Mouse (Mus musculus) midbrain, postnatal 0 days (tissue): ENCODE data around the gene Lrrc4b. TPM values are rescaled to one million over a fixed set of nuclear protein-coding genes. Genes with fewer than 3 reads are reported as not detected.

Source experiments
- ATAC-seq: fragments of 200-750 bp; cut with Nextera tagmentation; 2 replicates; pipeline ENCODE4 v1.8.0; 2017; ENCODE audit warnings: moderate number of reproducible peaks, mild to moderate bottlenecking, moderate TSS enrichment, moderate library complexity; ENCODE audit not compliant: low FRiP score
- DNase-seq: peaks from one replicate; pipeline ENCODE4 v3.0.0-alpha.2; 2015; ENCODE audit warnings: low spot score
- H3K27ac ChIP-seq: fragments of 300-500 bp; sonication (generic); 2 replicates; pipeline ENCODE4 v1.5.1; 2014; ENCODE audit warnings: low read depth, mild to moderate bottlenecking, low read length, mixed read lengths
- H3K27me3 ChIP-seq: fragments of 300-500 bp; sonication (generic); 2 replicates; pipeline ENCODE4 v1.6.1; 2014; ENCODE audit warnings: low read length, control low read depth, mixed read lengths; ENCODE audit not compliant: insufficient read depth
- H3K36me3 ChIP-seq: fragments of 300-500 bp; sonication (generic); 2 replicates; pipeline ENCODE4 v1.6.1; 2014; ENCODE audit warnings: low read length, control low read depth, mixed read lengths; ENCODE audit not compliant: insufficient read depth
- H3K4me1 ChIP-seq: fragments of 300-500 bp; sonication (generic); 2 replicates; pipeline ENCODE4 v1.6.1; 2014; ENCODE audit warnings: mild to moderate bottlenecking, control low read depth, antibody characterized with exemption, low read length, mixed read lengths; ENCODE audit not compliant: insufficient read depth
- H3K4me2 ChIP-seq: fragments of 300-500 bp; sonication (generic); 2 replicates; pipeline ENCODE4 v1.6.1; 2014; ENCODE audit warnings: low read depth, mild to moderate bottlenecking, low read length, mixed read lengths; ENCODE audit not compliant: poor library complexity, severe bottlenecking
- H3K4me3 ChIP-seq: fragments of 300-500 bp; sonication (generic); 2 replicates; pipeline ENCODE4 v1.5.1; 2014; ENCODE audit warnings: low read depth, mild to moderate bottlenecking, low read length, moderate library complexity
- H3K9ac ChIP-seq: fragments of 300-500 bp; sonication (generic); replicated peaks from 2 replicates; pipeline ENCODE4 v1.6.1; 2014; ENCODE audit warnings: mild to moderate bottlenecking, low read length, moderate library complexity, mixed read lengths; ENCODE audit not compliant: poor library complexity, severe bottlenecking
- H3K9me3 ChIP-seq: fragments of 300-500 bp; sonication (generic); 2 replicates; pipeline ENCODE4 v1.6.1; 2016; ENCODE audit warnings: low read length, control low read depth
- CTCF ChIP-seq: IDR thresholded peaks from 2 replicates; pipeline ENCODE4 v1.5.1; 2016; ENCODE audit warnings: antibody characterized with exemption, mild to moderate bottlenecking
- WGBS: fragments of 180-500 bp; shearing (Covaris S2); extraction: QIAGEN DNeasy Blood & Tissue Kit; methylation state at CpG from one replicate; pipeline ENCODE4 v1.1.7; 2014; 5-methylcytosine and 5-hydroxymethylcytosine counted together
- polyA plus RNA-seq: library from polyadenylated mRNA; unstranded; fragments of >200 nt; fragmentation: Nextera tagmentation; extraction: Ambion mirVana; gene quantifications from 2 replicates; pipeline ENCODE4 v1.2.1, GENCODE M21; 2015
- total RNA-seq: library from RNA; depleted of rRNA; stranded (reverse); fragments of >200 nt; gene quantifications from 2 replicates; pipeline ENCODE4 v1.2.3, GENCODE M21; 2014

Gene Lrrc4b
- total and polyA plus RNA-seq, 2 experiments from 2014 or later = 26.9 to 657 TPM

DNA sequence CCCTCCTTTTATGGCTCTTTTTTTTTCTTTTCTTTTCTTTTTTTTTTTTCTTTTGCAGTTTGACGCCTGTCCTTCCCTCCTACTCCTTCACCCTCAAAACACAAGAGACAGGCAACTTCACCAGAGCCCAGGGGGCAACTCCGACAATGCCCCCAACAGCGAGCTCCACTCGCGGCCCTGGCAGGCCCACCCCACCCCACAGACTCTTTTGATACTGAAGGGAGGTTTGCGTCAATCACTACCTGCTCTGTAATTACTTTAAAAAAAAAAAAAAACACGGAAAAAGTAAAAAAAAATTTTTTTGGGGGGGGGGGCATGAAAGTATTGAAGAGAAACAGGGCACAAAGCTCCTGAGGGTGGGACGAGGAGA is 34.2 kb downstream of the Lrrc4b start:
- DNase-seq (no peak), ATAC-seq (no peak)
- TF ChIP-seq CTCF = no peak
- no peak overlapping the region for H3K27ac ChIP-seq
- peaks cover 14% of the 10 kb centered on the region; the same call in 1 of the 2 replicates for H3K4me1 ChIP-seq
- H3K4me3 ChIP-seq = no peak overlapping the region
- H3K36me3 ChIP-seq = peaks cover 58% of the 10 kb centered on the region
- no peak overlapping the region for H3K9ac ChIP-seq
- no peaks in the 10 kb centered on the region for H3K9me3 ChIP-seq
- no peaks in the 10 kb centered on the region for H3K27me3 ChIP-seq
- WGBS = 40% methylated on average over 8 of the region's 8 CpGs
- no peak overlapping the region for H3K4me2 ChIP-seq

DNA sequence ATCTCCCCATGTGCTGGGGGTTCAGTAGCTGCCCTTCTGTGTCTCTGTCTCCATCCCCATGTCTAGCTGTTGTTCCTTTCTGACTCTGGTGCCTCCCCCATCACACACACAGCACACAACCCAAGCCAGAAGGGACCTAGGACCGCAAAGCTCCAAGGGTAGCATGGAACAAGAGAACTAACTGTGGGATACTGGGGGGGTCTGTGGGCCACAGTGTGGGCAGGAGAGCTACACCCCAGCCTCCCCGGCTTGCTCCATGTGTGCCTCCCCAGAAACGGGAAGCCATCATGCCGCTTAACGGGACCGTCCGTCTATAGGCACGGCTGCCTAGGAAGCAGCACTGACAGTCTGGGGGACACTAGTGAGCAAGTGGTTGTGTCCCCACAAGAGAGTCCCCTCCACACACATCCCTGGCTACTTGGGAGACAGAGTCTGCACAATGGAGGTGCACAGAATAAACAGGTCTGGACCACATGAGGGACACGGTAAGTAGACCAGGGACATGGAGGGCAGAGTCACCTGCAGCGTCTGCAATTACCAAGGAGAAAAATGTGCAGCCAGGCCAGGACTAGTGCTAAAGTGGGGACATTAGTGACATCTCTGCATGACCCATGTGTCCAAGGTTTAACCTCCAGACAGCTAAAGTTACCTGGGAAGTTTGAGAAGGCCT is 34.9 kb downstream of the Lrrc4b start:
- no peak for ATAC-seq
- WGBS = 81% methylated on average over 10 of the region's 10 CpGs
- H3K4me1 ChIP-seq = peaks cover 17% of the 10 kb centered on the region; the same call in 1 of the 2 replicates
- no peaks in the 10 kb centered on the region for H3K9me3 ChIP-seq
- H3K27me3 ChIP-seq = no peaks in the 10 kb centered on the region
- no peak overlapping the region for H3K4me2 ChIP-seq
- no peak for DNase-seq
- H3K4me3 ChIP-seq = no peak overlapping the region
- peaks cover 51% of the 10 kb centered on the region for H3K36me3 ChIP-seq
- H3K9ac ChIP-seq = peak overlapping the region; percentile 24; the same call in 1 of the 2 replicates
- no peak for TF ChIP-seq CTCF
- H3K27ac ChIP-seq = peak overlapping the region; percentile 87

DNA sequence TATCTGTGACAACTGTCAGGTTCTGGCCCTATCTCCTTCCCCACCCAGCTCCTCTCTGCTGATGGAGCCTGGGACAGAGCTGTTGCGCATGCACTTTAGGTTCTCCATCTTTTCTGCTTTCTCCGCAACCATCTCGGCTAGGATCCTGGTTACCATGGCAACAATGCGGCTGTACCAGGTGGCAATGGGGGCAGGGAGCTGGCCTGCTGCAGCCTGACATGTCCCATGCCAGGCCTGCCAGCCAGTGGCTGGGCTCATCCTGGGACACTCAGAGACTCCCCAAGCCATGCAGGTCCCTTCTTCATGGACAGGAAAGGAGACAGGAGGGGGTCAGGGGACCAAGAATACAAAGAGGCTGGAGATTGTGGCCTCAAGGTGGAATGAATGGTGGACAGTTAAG is 35.7 kb downstream of the Lrrc4b start:
- TF ChIP-seq CTCF = no peak
- ATAC-seq = no peak
- H3K4me2 ChIP-seq = no peak overlapping the region
- H3K9me3 ChIP-seq = no peaks in the 10 kb centered on the region
- peaks cover 45% of the 10 kb centered on the region for H3K36me3 ChIP-seq
- WGBS = 12% methylated on average over 4 of the region's 4 CpGs
- H3K9ac ChIP-seq = peak overlapping the region; percentile 36; the same call in 1 of the 2 replicates
- peak; percentile 93 for DNase-seq
- H3K4me3 ChIP-seq = no peak overlapping the region
- H3K4me1 ChIP-seq = peaks cover 25% of the 10 kb centered on the region
- H3K27ac ChIP-seq = peak overlapping the region; percentile 87
- no peaks in the 10 kb centered on the region for H3K27me3 ChIP-seq

DNA sequence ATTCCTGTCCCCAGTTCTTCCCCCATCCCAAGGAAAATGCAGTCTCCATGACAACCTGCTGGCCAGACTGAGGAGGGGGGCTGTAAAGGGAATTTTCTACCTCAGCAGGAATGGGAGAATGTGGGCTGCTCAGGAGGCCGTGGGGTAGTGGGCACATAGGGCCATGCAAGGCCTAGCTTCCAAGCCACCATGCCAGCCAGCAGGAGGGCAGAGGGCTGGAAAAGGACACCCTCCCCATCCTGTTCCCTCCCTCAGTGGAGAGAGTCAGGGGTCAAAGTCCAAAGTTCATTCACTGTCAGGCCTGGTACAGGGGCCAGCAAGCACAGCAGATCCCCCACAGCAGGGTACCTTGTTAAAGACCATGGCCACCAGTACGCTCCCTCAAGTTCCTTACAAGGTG is 36.3 kb downstream of the Lrrc4b start, which contains the start of gene Aspdh:
Gene Aspdh, plus strand, starts transcription at position 281 of the 400 bp plus-strand sequence.
- ATAC-seq (no peak), DNase-seq (no peak)
- Histone ChIP-seq H3K27me3 (no peaks in the 10 kb centered on the region), H3K9ac (peak within 1 kb of the TSS; percentile 36; the same call in 1 of the 2 replicates), H3K36me3 (peaks cover 40% of the 10 kb centered on the region), H3K4me1 (peaks cover 26% of the 10 kb centered on the region), H3K4me3 (no peak within 1 kb of the TSS), H3K9me3 (no peaks in the 10 kb centered on the region), H3K4me2 (no peak within 1 kb of the TSS), H3K27ac (peak within 1 kb of the TSS; percentile 91)
- 24% methylated on average over 2 of the region's 2 CpGs for WGBS
- TF ChIP-seq CTCF = no peak

DNA sequence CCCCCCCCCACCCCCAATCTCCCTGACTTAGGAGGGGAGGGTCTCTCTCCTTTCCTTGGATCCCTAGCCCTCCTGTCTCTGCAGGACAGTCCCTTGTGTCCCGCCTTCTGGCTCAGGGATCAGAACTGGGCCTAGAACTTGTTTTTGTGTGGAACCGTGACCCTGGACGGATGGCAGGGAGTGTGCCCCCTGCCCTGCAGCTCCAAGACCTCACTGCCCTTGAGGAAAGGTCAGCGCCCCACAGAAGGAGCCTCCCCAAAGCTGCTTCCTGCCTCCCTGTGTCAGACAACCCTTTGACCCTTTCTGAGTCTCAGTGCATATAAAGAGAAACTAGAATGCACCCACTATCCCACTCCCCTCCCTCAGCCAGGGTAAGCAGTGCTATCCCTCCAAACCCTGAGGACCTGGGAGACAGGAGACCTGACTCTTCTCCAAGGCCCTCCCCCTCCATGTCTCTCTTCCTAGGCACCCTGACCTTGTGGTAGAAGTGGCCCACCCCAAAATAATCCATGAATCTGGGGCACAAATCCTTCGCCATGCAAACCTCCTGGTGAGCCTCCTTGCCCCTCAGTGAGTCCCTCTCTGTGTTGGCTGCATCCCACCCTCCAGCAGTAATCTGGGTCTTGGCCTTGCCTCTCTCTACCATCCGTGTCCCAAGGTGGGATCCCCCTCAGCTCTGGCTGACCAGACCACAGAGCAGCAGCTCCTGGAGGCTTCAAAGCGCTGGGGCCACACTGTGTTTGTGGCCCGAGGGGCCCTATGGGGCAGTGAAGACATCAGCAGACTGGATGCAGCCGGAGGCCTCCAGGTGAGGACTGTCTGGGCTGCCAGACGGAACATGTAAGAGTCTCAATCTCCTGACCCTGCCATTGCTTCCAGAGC is 37.4 kb downstream of the Lrrc4b start:
- Histone ChIP-seq H3K27ac (peak overlapping the region; percentile 91), H3K9ac (0 out of 2 replicates have a peak overlapping the region, but pooled peaks have one; percentile 24), H3K36me3 (peaks cover 33% of the 10 kb centered on the region), H3K27me3 (no peaks in the 10 kb centered on the region), H3K4me1 (peaks cover 26% of the 10 kb centered on the region), H3K9me3 (no peaks in the 10 kb centered on the region), H3K4me2 (no peak overlapping the region), H3K4me3 (no peak overlapping the region)
- TF ChIP-seq CTCF = no peak
- ATAC-seq (no peak), DNase-seq (no peak)
- 70% methylated on average over 10 of the region's 10 CpGs for WGBS

DNA sequence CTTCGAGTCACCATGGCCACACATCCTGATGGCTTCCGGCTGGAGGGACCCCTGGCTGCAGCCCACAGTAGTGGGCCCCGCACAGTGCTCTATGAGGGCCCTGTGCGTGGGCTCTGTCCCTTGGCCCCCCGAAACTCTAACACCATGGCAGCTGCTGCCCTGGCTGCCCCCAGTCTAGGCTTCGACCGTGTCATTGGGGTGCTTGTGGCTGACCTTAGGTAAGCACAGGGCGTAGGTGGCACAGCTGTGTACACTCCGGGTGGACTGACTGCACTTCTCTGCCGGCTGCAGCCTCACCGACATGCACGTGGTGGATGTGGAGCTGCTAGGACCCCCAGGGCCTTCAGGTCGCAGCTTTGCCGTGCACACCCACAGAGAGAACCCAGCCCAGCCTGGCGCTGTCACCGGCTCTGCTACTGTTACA is 38.1 kb downstream of the Lrrc4b start:
- H3K36me3 ChIP-seq = peaks cover 26% of the 10 kb centered on the region
- no peak overlapping the region for H3K4me3 ChIP-seq
- H3K9me3 ChIP-seq = no peaks in the 10 kb centered on the region
- no peaks in the 10 kb centered on the region for H3K27me3 ChIP-seq
- TF ChIP-seq CTCF = peak; percentile 43
- 77% methylated on average over 16 of the region's 16 CpGs for WGBS
- DNase-seq (no peak), ATAC-seq (no peak)
- no peak overlapping the region for H3K4me2 ChIP-seq
- H3K4me1 ChIP-seq = peaks cover 26% of the 10 kb centered on the region
- 0 out of 2 replicates have a peak overlapping the region, but pooled peaks have one; percentile 3 for H3K9ac ChIP-seq
- peak overlapping the region; percentile 91 for H3K27ac ChIP-seq
